Mouse (Mus musculus): ENCODE data around the gene Ikbkg. TPM values are rescaled to one million over a fixed set of nuclear protein-coding genes. Genes with fewer than 3 reads are reported as not detected.

Gene Ikbkg
- polyA plus RNA-seq, 1 experiment from 2014 or later, result 16.4 TPM

Other genes with a start within 250 kb of the Ikbkg start
- gene Tex28, start 225.5 kb upstream of the Ikbkg start, polyA plus RNA-seq (2015; fragmentation: Nextera tagmentation; extraction: Ambion mirVana), result not detected in 2 replicates
- 0.11 TPM in 1 of 2 replicates, not detected in the other for gene Tktl1, start 216.0 kb upstream of the Ikbkg start, polyA plus RNA-seq (2015; fragmentation: Nextera tagmentation; extraction: Ambion mirVana)
- gene Flna, start 143.5 kb upstream of the Ikbkg start, polyA plus RNA-seq (2015; fragmentation: Nextera tagmentation; extraction: Ambion mirVana), result 84.6 and 88.4 TPM in 2 replicates
- 12.8 and 13.5 TPM in 2 replicates for gene Emd, start 138.6 kb upstream of the Ikbkg start, polyA plus RNA-seq (2015; fragmentation: Nextera tagmentation; extraction: Ambion mirVana)
- 454 and 460 TPM in 2 replicates for gene Rpl10, start 122.5 kb upstream of the Ikbkg start, polyA plus RNA-seq (2015; fragmentation: Nextera tagmentation; extraction: Ambion mirVana)
- gene Taz, start 111.4 kb upstream of the Ikbkg start, polyA plus RNA-seq (2015; fragmentation: Nextera tagmentation; extraction: Ambion mirVana), result 79.8 and 81.3 TPM in 2 replicates
- gene Dnase1l1, start 111.0 kb upstream of the Ikbkg start, polyA plus RNA-seq (2015; fragmentation: Nextera tagmentation; extraction: Ambion mirVana), result 2.8 and 4.3 TPM in 2 replicates
- 317 and 348 TPM in 2 replicates for gene Atp6ap1, start 96.2 kb upstream of the Ikbkg start, polyA plus RNA-seq (2015; fragmentation: Nextera tagmentation; extraction: Ambion mirVana)
- gene Gdi1, start 88.3 kb upstream of the Ikbkg start, polyA plus RNA-seq (2015; fragmentation: Nextera tagmentation; extraction: Ambion mirVana), result 1,108 and 1,139 TPM in 2 replicates
- 61.9 and 62.3 TPM in 2 replicates for gene Fam50a, start 80.3 kb upstream of the Ikbkg start, polyA plus RNA-seq (2015; fragmentation: Nextera tagmentation; extraction: Ambion mirVana)
- gene Plxna3, start 64.2 kb upstream of the Ikbkg start, polyA plus RNA-seq (2015; fragmentation: Nextera tagmentation; extraction: Ambion mirVana), result 63.9 and 68.4 TPM in 2 replicates
- gene Lage3, start 39.7 kb upstream of the Ikbkg start, polyA plus RNA-seq (2015; fragmentation: Nextera tagmentation; extraction: Ambion mirVana), result 63.2 and 68.7 TPM in 2 replicates
- 65.9 and 72.6 TPM in 2 replicates for gene Ubl4a, start 20.1 kb upstream of the Ikbkg start, polyA plus RNA-seq (2015; fragmentation: Nextera tagmentation; extraction: Ambion mirVana)
- 8.5 and 9.7 TPM in 2 replicates for gene Slc10a3, start 19.9 kb upstream of the Ikbkg start, polyA plus RNA-seq (2015; fragmentation: Nextera tagmentation; extraction: Ambion mirVana)
- 33.6 and 36.1 TPM in 2 replicates for gene Fam3a, start within 50 bp of the Ikbkg start, polyA plus RNA-seq (2015; fragmentation: Nextera tagmentation; extraction: Ambion mirVana)
- 47.7 and 49.4 TPM in 2 replicates for gene G6pdx, start 35.9 kb downstream of the Ikbkg start, polyA plus RNA-seq (2015; fragmentation: Nextera tagmentation; extraction: Ambion mirVana)
- gene Gm6880, start 88.1 kb downstream of the Ikbkg start, polyA plus RNA-seq (2015; fragmentation: Nextera tagmentation; extraction: Ambion mirVana), result 0.36 TPM in 1 of 2 replicates, not detected in the other
- not detected in 2 replicates for gene Olfr1326-ps1, start 181.6 kb downstream of the Ikbkg start, polyA plus RNA-seq (2015; fragmentation: Nextera tagmentation; extraction: Ambion mirVana)
- not detected in 2 replicates for gene Olfr1325, start 199.4 kb downstream of the Ikbkg start, polyA plus RNA-seq (2015; fragmentation: Nextera tagmentation; extraction: Ambion mirVana)